Mouse (Mus musculus): Measurements from ENCODE around the gene Acss3.

DNA sequence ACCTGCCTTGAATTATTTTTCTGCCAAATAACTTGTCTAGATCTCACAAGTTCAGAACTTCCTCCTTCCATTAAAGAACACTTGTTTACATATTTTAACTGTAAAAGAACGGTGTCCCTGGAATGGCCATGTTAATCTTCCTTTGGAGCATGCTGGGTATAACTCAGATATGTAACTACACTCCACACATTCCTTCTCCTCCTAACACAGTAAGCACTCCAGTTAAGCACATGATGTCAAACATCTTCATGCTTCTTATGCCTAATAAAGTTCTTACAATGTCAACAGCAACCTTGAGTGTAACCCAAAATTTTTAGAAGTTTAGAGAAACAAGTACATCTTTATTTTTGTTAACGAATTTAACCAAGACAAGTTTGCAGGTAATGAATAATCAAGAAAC, 73.0 kb downstream of the Acss3 start:
- TF ChIP-seq CTCF (IDR thresholded peaks at IDR 0.05; ENCODE audit: extremely low read depth, insufficient read depth, insufficient read length, insufficient replicate concordance) (no peak), POLR2A (IDR thresholded peaks at IDR 0.05; ENCODE audit: low read depth, low read length) (no peak)
